ENCODE assay signal across 8 mouse cellular contexts in the genomic region with DNA sequence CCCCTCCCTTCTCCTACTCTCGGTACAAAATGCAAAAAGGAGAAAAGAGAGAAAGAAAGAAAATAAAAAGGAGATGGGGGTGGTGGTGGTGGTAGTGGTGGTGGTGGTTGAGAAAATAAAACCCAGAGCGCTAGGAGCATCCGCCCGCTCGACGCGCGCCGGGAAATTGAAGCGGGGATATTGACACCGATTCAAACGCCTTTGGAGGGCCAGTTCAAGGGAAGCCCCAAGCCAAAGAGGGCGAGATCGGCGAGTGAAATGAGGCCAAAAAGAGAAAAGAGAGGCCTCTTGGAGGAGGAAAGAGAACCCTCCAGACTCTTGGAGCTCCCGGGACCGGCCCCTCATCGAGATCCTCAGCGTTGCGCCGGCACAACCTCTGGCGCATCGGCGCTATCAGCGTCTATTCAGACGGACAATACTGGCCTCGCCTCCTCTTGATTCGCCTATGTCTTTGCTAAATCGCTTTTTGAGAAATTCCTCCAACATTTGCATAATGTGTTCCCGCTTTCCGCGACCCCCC. TPM values are rescaled to one million over a fixed set of nuclear protein-coding genes. Genes with fewer than 3 reads are reported as not detected.
A peak's percentile ranks its signal among the peaks of the same experiment; 100 is the strongest.
DNase-seq lines count a peak whose midpoint lies in the region; ATAC-seq lines count a peak whose summit lies in the region.

No protein-coding gene starts in this region.

- no peak for ATAC-seq in heart, embryonic 13.5 days (ENCODE audit: extremely low read depth, insufficient number of reproducible peaks, low FRiP score, low TSS enrichment)
- ATAC-seq in hindbrain, embryonic 14.5 days (ENCODE audit: low FRiP score) = no peak
- ATAC-seq in midbrain, embryonic 14.5 days (ENCODE audit: low FRiP score, low TSS enrichment) = no peak

- DNase-seq in heart, adult 9 months (ENCODE audit: low spot score in 2 of 2) = no peak
- DNase-seq in embryo, embryonic 10 days (ENCODE audit: low spot score) = peak; percentile 58
- no peak for DNase-seq in hindbrain, embryonic 14.5 days (ENCODE audit: low spot score)
- peak; percentile 63 for DNase-seq in midbrain, embryonic 14.5 days
- no peak for DNase-seq in thymus, postnatal 25 days
- no peak for DNase-seq in frontal cortex, postnatal 36 days (ENCODE audit: low spot score in 2 of 2)
- no peak for DNase-seq in urinary bladder, adult 2 months (ENCODE audit: low spot score)

- H3K36me3 ChIP-seq in heart, embryonic 13.5 days = no peaks in the 10 kb centered on the region
- no peaks in the 10 kb centered on the region for H3K36me3 ChIP-seq in hindbrain, embryonic 14.5 days (replicated peaks; ENCODE audit: control insufficient read depth, insufficient read depth)
- no peaks in the 10 kb centered on the region for H3K36me3 ChIP-seq in midbrain, embryonic 14.5 days (ENCODE audit: control insufficient read depth, insufficient read depth, low read length)

- H3K4me2 ChIP-seq in heart, embryonic 13.5 days = peak overlapping the region; percentile 91
- peak overlapping the region; percentile 53 for H3K4me2 ChIP-seq in hindbrain, embryonic 14.5 days (replicated peaks)
- peak overlapping the region; percentile 58 for H3K4me2 ChIP-seq in midbrain, embryonic 14.5 days (ENCODE audit: low read length)

- peaks cover 100% of the 10 kb centered on the region for H3K27me3 ChIP-seq in heart, embryonic 13.5 days (replicated peaks)
- peaks cover 98% of the 10 kb centered on the region for H3K27me3 ChIP-seq in hindbrain, embryonic 14.5 days (ENCODE audit: control insufficient read depth, insufficient read depth, low read length)
- peaks cover 90% of the 10 kb centered on the region for H3K27me3 ChIP-seq in midbrain, embryonic 14.5 days (ENCODE audit: control insufficient read depth, insufficient read depth, low read length)

- H3K9me3 ChIP-seq in heart, embryonic 13.5 days = no peaks in the 10 kb centered on the region
- no peaks in the 10 kb centered on the region for H3K9me3 ChIP-seq in hindbrain, embryonic 14.5 days (ENCODE audit: control insufficient read depth, low read length)
- H3K9me3 ChIP-seq in midbrain, embryonic 14.5 days (ENCODE audit: control insufficient read depth, low read length) = no peaks in the 10 kb centered on the region

- peaks cover 41% of the 10 kb centered on the region for H3K4me1 ChIP-seq in heart, embryonic 13.5 days
- H3K4me1 ChIP-seq in hindbrain, embryonic 14.5 days (replicated peaks; ENCODE audit: control insufficient read depth, insufficient read depth, low read length) = peaks cover 34% of the 10 kb centered on the region
- peaks cover 11% of the 10 kb centered on the region for H3K4me1 ChIP-seq in midbrain, embryonic 14.5 days (ENCODE audit: control insufficient read depth, insufficient read depth, low read length)

- H3K27ac ChIP-seq in heart, embryonic 13.5 days (replicated peaks) = no peak overlapping the region
- no peak overlapping the region for H3K27ac ChIP-seq in hindbrain, embryonic 14.5 days
- no peak overlapping the region for H3K27ac ChIP-seq in midbrain, embryonic 14.5 days (replicated peaks; ENCODE audit: low read depth, low read length)

- under 1% methylated on average over 32 of the region's 32 CpGs for WGBS in heart, embryonic 13.5 days
- under 1% methylated on average over 31 of the region's 32 CpGs for WGBS in hindbrain, embryonic 14.5 days
- WGBS in midbrain, embryonic 14.5 days = under 1% methylated on average over 32 of the region's 32 CpGs

- peak overlapping the region; percentile 57 for H3K4me3 ChIP-seq in heart, embryonic 13.5 days
- H3K4me3 ChIP-seq in hindbrain, embryonic 14.5 days (replicated peaks; ENCODE audit: low read length) = peak overlapping the region; percentile 30
- H3K4me3 ChIP-seq in midbrain, embryonic 14.5 days (replicated peaks; ENCODE audit: low read depth, low read length) = peak overlapping the region; percentile 35

- H3K9ac ChIP-seq in heart, embryonic 13.5 days = peak overlapping the region; percentile 75
- 0 out of 2 replicates have a peak overlapping the region, but pooled peaks have one; percentile 44 for H3K9ac ChIP-seq in hindbrain, embryonic 14.5 days
- H3K9ac ChIP-seq in midbrain, embryonic 14.5 days (replicated peaks; ENCODE audit: low read length) = no peak overlapping the region

RNA-seq across cellular contexts. Expression of a gene that starts 0.7 kb away (rescaled TPM):
- 1.0 and 1.3 TPM in 2 replicates for polyA plus RNA-seq in heart, embryonic 13.5 days (2015; fragmentation: Nextera tagmentation; extraction: Ambion mirVana)
- polyA plus RNA-seq in hindbrain, embryonic 14.5 days (2014; fragmentation: Nextera tagmentation; extraction: Ambion mirVana) = 0.90 and 1.2 TPM in 2 replicates
- 0.46 TPM in 1 of 2 replicates, not detected in the other for polyA plus RNA-seq in midbrain, embryonic 14.5 days (2014; fragmentation: Nextera tagmentation; extraction: Ambion mirVana)
- polyA plus RNA-seq in urinary bladder, adult 2 months (2012; rRNA removed) = 0.76 and 1.4 TPM in 2 replicates

RNA-seq across cellular contexts. Expression of a gene that starts 31.7 kb away (rescaled TPM):
- polyA plus RNA-seq in heart, embryonic 13.5 days (2015; fragmentation: Nextera tagmentation; extraction: Ambion mirVana) = 29.8 and 36.0 TPM in 2 replicates
- 30.8 and 33.3 TPM in 2 replicates for polyA plus RNA-seq in hindbrain, embryonic 14.5 days (2014; fragmentation: Nextera tagmentation; extraction: Ambion mirVana)
- polyA plus RNA-seq in midbrain, embryonic 14.5 days (2014; fragmentation: Nextera tagmentation; extraction: Ambion mirVana) = 30.6 and 33.6 TPM in 2 replicates
- polyA plus RNA-seq in urinary bladder, adult 2 months (2012; rRNA removed) = 25.2 and 27.2 TPM in 2 replicates

RNA-seq across cellular contexts. Expression of a gene that starts 32.1 kb away (rescaled TPM):
- polyA plus RNA-seq in heart, embryonic 13.5 days (2015; fragmentation: Nextera tagmentation; extraction: Ambion mirVana) = 52.0 and 53.9 TPM in 2 replicates
- polyA plus RNA-seq in hindbrain, embryonic 14.5 days (2014; fragmentation: Nextera tagmentation; extraction: Ambion mirVana) = 130 and 137 TPM in 2 replicates
- 151 and 172 TPM in 2 replicates for polyA plus RNA-seq in midbrain, embryonic 14.5 days (2014; fragmentation: Nextera tagmentation; extraction: Ambion mirVana)
- polyA plus RNA-seq in urinary bladder, adult 2 months (2012; rRNA removed) = 39.7 and 41.5 TPM in 2 replicates

RNA-seq across cellular contexts. Expression of a gene that starts 55.2 kb away (rescaled TPM):
- polyA plus RNA-seq in heart, embryonic 13.5 days (2015; fragmentation: Nextera tagmentation; extraction: Ambion mirVana) = not detected in 2 replicates
- 3.1 and 4.2 TPM in 2 replicates for polyA plus RNA-seq in hindbrain, embryonic 14.5 days (2014; fragmentation: Nextera tagmentation; extraction: Ambion mirVana)
- 0.54 and 1.5 TPM in 2 replicates for polyA plus RNA-seq in midbrain, embryonic 14.5 days (2014; fragmentation: Nextera tagmentation; extraction: Ambion mirVana)
- 0.25 TPM in 2 replicates for polyA plus RNA-seq in urinary bladder, adult 2 months (2012; rRNA removed)

RNA-seq across cellular contexts. Expression of a gene that starts 55.3 kb away (rescaled TPM):
- polyA plus RNA-seq in heart, embryonic 13.5 days (2015; fragmentation: Nextera tagmentation; extraction: Ambion mirVana) = 363 and 394 TPM in 2 replicates
- polyA plus RNA-seq in hindbrain, embryonic 14.5 days (2014; fragmentation: Nextera tagmentation; extraction: Ambion mirVana) = 324 and 335 TPM in 2 replicates
- polyA plus RNA-seq in midbrain, embryonic 14.5 days (2014; fragmentation: Nextera tagmentation; extraction: Ambion mirVana) = 263 and 316 TPM in 2 replicates
- polyA plus RNA-seq in urinary bladder, adult 2 months (2012; rRNA removed) = 126 and 129 TPM in 2 replicates

Comparison
In these comparisons a context has a peak if more than half of its experiments do, and no peak if none do; other contexts are left out.
1. DNase-seq: peak in embryo, embryonic 10 days (single experiment) and midbrain, embryonic 14.5 days (single experiment); none in heart, adult 9 months (0 of 2), hindbrain, embryonic 14.5 days (single experiment), thymus, postnatal 25 days (single experiment), frontal cortex, postnatal 36 days (0 of 2) and urinary bladder, adult 2 months (single experiment).
2. Peak in every context shown above with its lines, with median percentiles within 50 percentile points of each other: H3K4me2 ChIP-seq and H3K4me3 ChIP-seq.